Mouse (Mus musculus): ENCODE measurements at regions not wholly inside any gene's neighbourhood (a gene's known extent, or its start where the extent isn't known, plus 50 kb on each side); places are given as distances from the start of the nearest gene placed in this dataset.

DNA sequence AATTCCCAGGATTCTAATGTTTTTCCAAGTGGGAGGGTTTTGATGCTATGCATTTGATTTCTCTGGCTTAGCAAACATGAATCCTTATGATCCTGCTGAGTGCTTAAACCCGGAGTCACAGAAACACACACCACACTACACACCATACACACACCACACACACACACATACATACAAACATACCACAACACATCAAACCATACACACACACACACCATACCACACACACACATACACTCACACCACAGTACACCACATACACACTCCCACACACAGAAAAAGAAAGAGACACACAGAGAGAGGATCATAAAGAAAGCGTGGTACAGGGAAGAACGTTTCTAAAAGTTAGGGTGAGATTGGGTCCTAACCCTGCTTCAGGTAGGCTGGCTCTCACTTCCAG is 171.1 kb upstream of the Hmga2 start:
- Histone ChIP-seq H3K4me1 (replicated peaks; ENCODE audit: insufficient read depth, low read length) (peaks cover 7% of the 10 kb centered on the region; the same call in 1 of the 2 replicates), H3K4me3 (replicated peaks; ENCODE audit: low read depth, low read length) (no peak overlapping the region), H3K4me2 (ENCODE audit: low read length) (no peak overlapping the region; the same call in 1 of the 2 replicates), H3K27ac (no peak overlapping the region), H3K36me3 (ENCODE audit: insufficient read depth, low read length) (no peaks in the 10 kb centered on the region), H3K27me3 (ENCODE audit: insufficient read depth, low read length) (no peaks in the 10 kb centered on the region), H3K9ac (ENCODE audit: low read depth, low read length) (no peak overlapping the region), H3K9me3 (replicated peaks; ENCODE audit: low read length) (no peaks in the 10 kb centered on the region)
- 46% methylated on average over 3 of the region's 3 CpGs for WGBS
- ATAC-seq (replicated peaks; ENCODE audit: low FRiP score, low read depth) (no peak), DNase-seq (ENCODE audit: low spot score) (no peak)
- TF ChIP-seq CTCF (IDR thresholded peaks at IDR 0.05; ENCODE audit: low read depth) = no peak

DNA sequence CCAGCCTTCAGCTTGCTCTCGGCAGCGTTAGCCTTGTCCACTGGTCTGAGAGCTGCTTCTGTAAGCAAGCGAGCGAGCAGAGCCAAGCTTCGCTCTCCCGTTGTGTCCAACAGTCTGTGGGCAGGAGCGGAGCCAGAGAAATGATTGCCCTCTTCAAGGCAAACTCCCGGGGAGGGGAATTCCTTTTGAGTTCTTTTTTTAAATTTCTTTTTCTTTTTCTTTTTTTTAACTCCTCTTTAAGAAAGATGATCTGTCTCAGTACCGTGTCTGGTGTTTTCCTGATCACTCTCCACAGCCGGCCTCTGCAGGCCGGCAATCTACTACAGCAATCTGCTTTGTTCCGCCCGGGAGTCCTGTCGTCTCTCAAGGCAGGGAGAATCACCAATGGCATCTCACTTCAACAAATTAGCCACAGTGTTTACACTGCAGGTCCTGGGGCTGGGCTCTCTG is 170.6 kb upstream of the Hmga2 start:
- H3K4me2 ChIP-seq (ENCODE audit: low read length) = peak overlapping the region; percentile 37
- H3K4me3 ChIP-seq (replicated peaks; ENCODE audit: low read depth, low read length) = no peak overlapping the region
- H3K27me3 ChIP-seq (ENCODE audit: insufficient read depth, low read length) = no peaks in the 10 kb centered on the region
- TF ChIP-seq CTCF (IDR thresholded peaks at IDR 0.05; ENCODE audit: low read depth) = no peak
- H3K9ac ChIP-seq (ENCODE audit: low read depth, low read length) = no peak overlapping the region
- DNase-seq (ENCODE audit: low spot score) (peak; percentile 69), ATAC-seq (replicated peaks; ENCODE audit: low FRiP score, low read depth) (0 out of 2 replicates have a peak, but pooled peaks have one; percentile 7)
- 6% methylated on average over 14 of the region's 14 CpGs for WGBS
- peak overlapping the region; percentile 6; the same call in 1 of the 2 replicates for H3K27ac ChIP-seq
- H3K36me3 ChIP-seq (ENCODE audit: insufficient read depth, low read length) = no peaks in the 10 kb centered on the region
- no peaks in the 10 kb centered on the region for H3K9me3 ChIP-seq (replicated peaks; ENCODE audit: low read length)
- peaks cover 7% of the 10 kb centered on the region; the same call in 1 of the 2 replicates for H3K4me1 ChIP-seq (replicated peaks; ENCODE audit: insufficient read depth, low read length)

DNA sequence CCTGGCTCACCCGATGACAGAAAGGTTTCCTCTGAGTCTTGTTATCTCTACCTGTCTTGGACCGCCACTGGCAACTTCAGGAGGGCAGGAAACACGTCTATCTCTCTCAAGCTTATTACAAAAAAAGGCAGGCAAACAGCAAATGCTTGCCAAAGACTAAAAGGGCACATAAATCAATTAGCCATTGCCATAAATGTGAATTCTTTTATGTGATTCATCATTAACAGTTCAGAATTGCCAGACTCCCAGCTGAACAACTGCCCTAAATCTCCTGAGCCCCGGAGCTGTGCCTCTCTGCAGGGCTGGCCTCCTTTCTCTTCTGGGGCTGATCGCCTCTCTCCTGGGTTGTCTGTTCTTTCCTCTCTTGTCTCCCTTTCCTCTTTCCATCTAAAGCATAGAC is 164.6 kb upstream of the Hmga2 start:
- no peak overlapping the region for H3K9ac ChIP-seq (ENCODE audit: low read depth, low read length)
- no peak overlapping the region for H3K4me2 ChIP-seq (ENCODE audit: low read length)
- DNase-seq (ENCODE audit: low spot score) (peak; percentile 55), ATAC-seq (replicated peaks; ENCODE audit: low FRiP score, low read depth) (no peak)
- 36% methylated on average over 5 of the region's 5 CpGs for WGBS
- H3K4me1 ChIP-seq (replicated peaks; ENCODE audit: insufficient read depth, low read length) = no peaks in the 10 kb centered on the region
- H3K4me3 ChIP-seq (replicated peaks; ENCODE audit: low read depth, low read length) = no peak overlapping the region
- no peaks in the 10 kb centered on the region for H3K27me3 ChIP-seq (ENCODE audit: insufficient read depth, low read length)
- no peak for TF ChIP-seq CTCF (IDR thresholded peaks at IDR 0.05; ENCODE audit: low read depth)
- no peaks in the 10 kb centered on the region for H3K36me3 ChIP-seq (ENCODE audit: insufficient read depth, low read length)
- H3K27ac ChIP-seq = no peak overlapping the region
- H3K9me3 ChIP-seq (replicated peaks; ENCODE audit: low read length) = no peaks in the 10 kb centered on the region

DNA sequence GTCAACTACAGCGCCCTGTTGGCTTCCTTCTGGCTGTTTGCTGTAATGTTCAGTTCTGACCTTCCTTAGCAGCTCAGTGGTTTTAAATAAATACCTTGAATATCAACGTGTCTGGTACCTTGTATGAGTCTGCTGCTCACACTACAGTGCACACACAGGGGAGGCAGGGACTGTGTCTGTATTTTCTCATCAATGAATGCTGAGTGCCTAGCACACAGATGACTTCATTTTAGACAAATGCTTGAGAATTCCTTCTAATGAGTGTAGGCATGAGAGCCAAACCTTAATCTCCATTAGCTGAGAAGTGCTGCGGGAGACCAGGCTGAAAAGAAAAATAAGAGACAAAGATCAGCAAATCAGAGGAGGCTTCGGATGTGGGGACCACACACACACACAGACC is 162.0 kb upstream of the Hmga2 start:
- no peak for ATAC-seq (replicated peaks; ENCODE audit: low FRiP score, low read depth)
- WGBS = 65% methylated on average over 4 of the region's 4 CpGs
- DNase-seq (ENCODE audit: low spot score) = no peak
- no peak overlapping the region for H3K4me3 ChIP-seq (replicated peaks; ENCODE audit: low read depth, low read length)
- no peaks in the 10 kb centered on the region for H3K27me3 ChIP-seq (ENCODE audit: insufficient read depth, low read length)
- H3K9ac ChIP-seq (ENCODE audit: low read depth, low read length) = no peak overlapping the region
- H3K9me3 ChIP-seq (replicated peaks; ENCODE audit: low read length) = no peaks in the 10 kb centered on the region
- no peak for TF ChIP-seq CTCF (IDR thresholded peaks at IDR 0.05; ENCODE audit: low read depth)
- H3K27ac ChIP-seq = no peak overlapping the region
- H3K36me3 ChIP-seq (ENCODE audit: insufficient read depth, low read length) = no peaks in the 10 kb centered on the region
- no peak overlapping the region for H3K4me2 ChIP-seq (ENCODE audit: low read length)
- no peaks in the 10 kb centered on the region for H3K4me1 ChIP-seq (replicated peaks; ENCODE audit: insufficient read depth, low read length)

DNA sequence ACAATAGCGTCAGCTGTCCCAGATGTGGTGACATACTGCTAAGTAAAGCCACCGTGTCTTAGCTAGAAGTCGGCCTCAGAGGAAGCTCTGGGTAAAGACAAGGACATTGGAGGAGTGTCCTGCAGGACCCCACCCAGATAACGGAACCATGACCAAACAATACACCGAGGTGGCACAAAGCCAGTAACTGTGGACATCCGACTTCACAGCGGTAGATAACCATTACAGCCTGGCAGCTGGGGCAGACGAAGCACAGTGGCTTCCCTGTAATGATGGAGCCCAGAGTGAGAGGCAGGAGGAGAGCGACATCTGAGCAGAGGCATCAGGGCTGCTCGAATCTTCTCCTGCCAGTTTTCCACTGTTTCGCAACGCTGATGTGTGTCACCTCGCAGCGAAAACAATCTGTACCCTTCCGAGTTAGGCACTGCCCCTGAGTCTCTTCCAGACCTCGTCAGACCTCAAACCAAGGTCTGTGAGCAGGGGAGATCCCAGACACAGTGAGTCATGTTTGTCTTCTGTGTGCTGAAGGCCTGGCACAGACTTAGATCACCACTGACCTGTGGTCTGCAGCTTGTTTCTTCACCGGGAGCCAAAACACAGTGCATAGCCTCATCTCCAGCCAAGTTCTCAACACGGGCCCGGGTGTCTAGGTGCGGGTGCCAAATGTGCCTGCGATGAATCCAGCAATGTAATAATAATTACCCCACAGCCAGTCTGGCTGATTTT is 159.7 kb upstream of the Hmga2 start:
- H3K27ac ChIP-seq = no peak overlapping the region
- TF ChIP-seq CTCF (IDR thresholded peaks at IDR 0.05; ENCODE audit: low read depth) = no peak
- DNase-seq (ENCODE audit: low spot score) = no peak
- 56% methylated on average over 21 of the region's 21 CpGs for WGBS
- no peak overlapping the region for H3K4me3 ChIP-seq (replicated peaks; ENCODE audit: low read depth, low read length)
- H3K9ac ChIP-seq (ENCODE audit: low read depth, low read length) = no peak overlapping the region
- H3K9me3 ChIP-seq (replicated peaks; ENCODE audit: low read length) = no peaks in the 10 kb centered on the region
- H3K27me3 ChIP-seq (ENCODE audit: insufficient read depth, low read length) = no peaks in the 10 kb centered on the region
- H3K4me2 ChIP-seq (ENCODE audit: low read length) = no peak overlapping the region
- ATAC-seq (replicated peaks; ENCODE audit: low FRiP score, low read depth) = peak; percentile 21; the same call in 1 of the 2 replicates
- H3K4me1 ChIP-seq (replicated peaks; ENCODE audit: insufficient read depth, low read length) = no peaks in the 10 kb centered on the region
- no peaks in the 10 kb centered on the region for H3K36me3 ChIP-seq (ENCODE audit: insufficient read depth, low read length)

DNA sequence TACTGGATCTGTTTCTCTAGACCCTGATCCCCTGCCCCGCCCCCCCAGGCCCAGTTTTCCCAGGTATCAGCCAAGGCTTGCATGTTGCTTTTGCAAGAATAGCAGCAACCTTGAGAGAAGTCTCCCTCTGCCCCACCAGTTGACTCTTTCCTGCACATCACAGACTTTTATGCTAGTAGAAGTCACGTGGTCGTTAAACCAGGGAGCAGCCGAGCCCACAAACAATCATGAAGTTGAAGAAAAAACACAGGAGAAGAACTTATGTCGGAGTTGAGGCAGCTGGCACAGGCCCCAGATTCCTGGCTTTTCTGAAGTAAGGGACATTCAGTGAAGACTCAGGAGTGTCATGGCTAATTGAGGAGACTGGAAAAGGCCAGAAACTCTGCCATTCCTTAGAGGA is 158.9 kb upstream of the Hmga2 start:
- Histone ChIP-seq H3K27ac (no peak overlapping the region), H3K27me3 (ENCODE audit: insufficient read depth, low read length) (no peaks in the 10 kb centered on the region), H3K9me3 (replicated peaks; ENCODE audit: low read length) (no peaks in the 10 kb centered on the region), H3K4me3 (replicated peaks; ENCODE audit: low read depth, low read length) (no peak overlapping the region), H3K4me2 (ENCODE audit: low read length) (no peak overlapping the region), H3K36me3 (ENCODE audit: insufficient read depth, low read length) (no peaks in the 10 kb centered on the region), H3K9ac (ENCODE audit: low read depth, low read length) (no peak overlapping the region), H3K4me1 (replicated peaks; ENCODE audit: insufficient read depth, low read length) (no peaks in the 10 kb centered on the region)
- DNase-seq (ENCODE audit: low spot score) (no peak), ATAC-seq (replicated peaks; ENCODE audit: low FRiP score, low read depth) (no peak)
- no peak for TF ChIP-seq CTCF (IDR thresholded peaks at IDR 0.05; ENCODE audit: low read depth)
- 54% methylated on average over 5 of the region's 5 CpGs for WGBS
